Mouse (Mus musculus) mouse trophoblast stem cell (cell line): ENCODE measurements around the gene Med4.

Source experiments
- in situ Hi-C, 2 experiments: fragments of 300-500 bp; cut with MseI, MboI; formaldehyde crosslinking; loops; 2 replicates in 1 of 2; 3 replicates in 1 of 2; pipeline ENCODE4 v1.15.1; 2025

The Med4 gene

GRCm38 (mm10) chr14:73509765-73510423 lies at the start of gene Med4:
TSS of gene Med4 (plus strand) at chr14:73510025.
- in situ Hi-C loops = no loop called here

DNA sequence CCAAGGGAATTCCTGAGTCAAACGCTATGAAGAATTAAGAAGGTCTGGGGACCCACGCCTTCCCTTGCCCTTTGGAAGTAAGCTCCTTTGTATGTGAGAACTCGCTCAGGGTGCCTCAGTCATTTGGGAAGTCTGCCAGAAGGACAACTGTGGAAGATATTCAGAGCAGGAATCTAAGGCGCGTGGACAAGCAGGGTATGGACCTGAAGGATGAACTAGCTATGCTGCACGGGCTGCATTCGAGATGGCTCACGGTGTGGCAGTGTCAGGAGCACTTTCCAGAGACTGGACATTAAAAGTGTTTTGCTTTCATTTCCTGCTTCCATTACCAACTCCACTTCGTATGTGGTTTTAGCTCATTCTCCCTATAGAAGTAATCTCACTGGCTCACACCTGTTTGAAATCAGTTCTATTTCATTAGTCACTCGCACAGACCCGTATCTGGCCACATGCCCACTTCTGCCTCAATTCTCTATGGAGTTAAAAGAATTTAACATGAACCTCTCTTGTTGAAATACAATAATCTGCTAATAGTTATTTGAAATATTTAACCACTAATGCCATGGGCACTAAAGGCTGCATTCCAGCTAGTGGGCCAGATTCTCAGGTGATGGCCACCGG lies 49.2 kb upstream of the Med4 start:
- in situ Hi-C loops = no loop called here

DNA sequence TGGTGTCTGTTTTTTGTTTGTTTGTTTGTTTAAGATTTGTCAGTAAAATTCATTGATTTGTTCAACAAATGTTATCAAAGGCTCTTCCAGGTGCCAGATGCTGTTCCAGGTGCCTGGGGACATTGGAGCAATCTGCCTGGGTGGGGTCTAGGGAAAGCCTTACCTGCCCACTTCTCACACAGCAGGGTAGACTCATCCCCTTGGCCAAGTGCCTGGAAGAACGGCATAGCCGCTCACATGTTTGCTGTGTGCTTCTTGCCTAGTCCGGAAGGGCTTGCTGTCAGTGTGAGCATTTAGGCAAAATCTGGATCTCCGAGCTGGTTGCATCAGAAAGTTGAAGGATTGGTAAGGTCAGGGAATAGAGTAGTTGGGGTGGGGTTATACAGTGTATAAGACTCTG lies 47.6 kb upstream of the Med4 start:
- in situ Hi-C loops = no loop called here

DNA sequence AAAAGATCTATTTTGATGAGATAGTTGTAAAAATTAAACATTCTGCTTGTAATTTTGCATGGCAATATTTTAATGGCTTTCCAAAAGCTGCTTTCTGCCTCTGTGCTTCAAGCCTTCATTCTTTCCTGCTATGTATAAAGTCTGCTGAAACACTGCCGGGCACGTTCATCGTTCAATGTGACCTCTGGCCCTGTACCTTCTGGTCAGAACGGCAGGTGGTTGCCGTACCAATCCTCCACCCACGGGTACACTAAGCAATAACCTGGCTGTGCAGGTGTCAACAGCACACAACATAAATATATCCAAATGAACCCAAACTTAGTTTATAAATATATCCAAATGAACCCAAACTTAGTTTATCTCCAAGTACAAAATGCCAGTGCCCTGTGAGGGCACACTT lies 42.1 kb upstream of the Med4 start:
- in situ Hi-C loops = no loop called here

DNA sequence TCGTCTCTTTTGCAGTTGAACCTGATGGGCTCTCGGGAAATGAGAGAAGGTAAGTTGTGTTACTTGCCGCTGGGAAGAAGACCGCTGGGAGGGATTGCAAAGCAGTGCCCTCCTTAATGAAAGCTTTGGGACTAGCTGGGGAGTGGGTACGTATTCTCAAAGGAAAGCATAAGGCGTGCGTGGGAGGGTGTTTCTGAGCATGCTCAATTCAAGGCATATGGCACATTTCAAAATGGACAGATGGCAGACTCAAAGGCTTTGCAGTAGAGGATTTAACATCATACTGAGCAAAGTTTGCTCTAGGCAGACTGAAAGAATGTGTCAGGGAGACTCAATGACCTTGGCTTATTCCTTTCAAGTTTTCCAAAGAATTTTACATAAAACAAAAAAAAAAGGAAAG lies 40.3 kb upstream of the Med4 start:
- in situ Hi-C loops = no loop called here

DNA sequence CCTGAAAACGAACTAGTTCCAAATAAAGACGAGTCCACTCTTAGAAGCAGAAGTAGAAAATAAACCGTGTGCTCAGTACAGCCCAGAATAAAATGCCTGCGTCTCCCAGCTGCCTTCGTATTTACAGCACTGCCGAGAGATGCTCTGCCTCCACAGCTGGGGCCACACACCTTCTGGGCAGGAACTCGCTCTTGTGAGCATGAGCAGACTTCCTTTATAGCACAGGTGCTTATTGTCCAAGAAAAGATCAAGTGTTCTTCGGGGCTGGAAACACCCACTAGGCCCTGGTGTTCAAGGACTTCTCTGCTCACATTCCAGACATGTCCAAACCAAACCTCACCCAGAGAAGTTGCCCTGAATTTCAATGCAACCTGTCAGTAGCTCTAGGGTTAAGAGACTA lies 39.2 kb upstream of the Med4 start:
- in situ Hi-C loops = no loop called here

GRCm38 (mm10) chr14:73472205-73472604 lies 37.6 kb upstream of the Med4 start:
- in situ Hi-C loops = no loop called here

- in situ Hi-C loops = no loop called here
These were observed 36.0 kb upstream of the Med4 start for GRCm38 (mm10) chr14:73473670-73474460.

- in situ Hi-C loops = no loop called here
These were observed 35.2 kb upstream of the Med4 start for GRCm38 (mm10) chr14:73474636-73475093.

- in situ Hi-C loops = no loop called here
These were observed 34.3 kb upstream of the Med4 start for GRCm38 (mm10) chr14:73475506-73475905.

GRCm38 (mm10) chr14:73476361-73476934 lies 33.4 kb upstream of the Med4 start:
- in situ Hi-C loops = no loop called here

DNA sequence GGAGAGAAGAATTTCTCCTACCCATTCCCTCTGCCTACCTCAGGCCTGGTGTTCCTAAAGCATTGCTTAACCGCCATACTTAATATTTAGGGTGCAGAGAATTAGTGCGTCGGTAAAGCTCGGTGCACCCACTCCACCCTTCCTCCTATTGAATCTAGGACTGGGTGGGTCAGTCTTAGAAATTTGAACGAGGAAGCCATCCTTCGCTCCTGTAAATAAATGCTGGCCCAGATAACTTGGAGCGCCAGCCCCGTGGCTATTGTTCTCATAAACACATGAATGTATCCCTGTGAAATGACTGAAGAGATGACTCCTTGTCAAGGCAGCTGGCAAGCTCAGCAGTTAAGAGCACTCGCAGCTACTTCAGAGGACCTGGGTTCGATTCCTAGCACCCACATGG lies 32.7 kb upstream of the Med4 start:
- in situ Hi-C loops = no loop called here

GRCm38 (mm10) chr14:73478321-73478720 lies 31.5 kb upstream of the Med4 start:
- in situ Hi-C loops = no loop called here

GRCm38 (mm10) chr14:73479771-73480170 lies 30.1 kb upstream of the Med4 start:
- in situ Hi-C loops = no loop called here

GRCm38 (mm10) chr14:73483516-73484229 lies 26.2 kb upstream of the Med4 start:
- in situ Hi-C loops = no loop called here

GRCm38 (mm10) chr14:73484366-73485110 lies 25.3 kb upstream of the Med4 start:
- in situ Hi-C loops = no loop called here

- in situ Hi-C loops = no loop called here
These were observed 23.2 kb upstream of the Med4 start for GRCm38 (mm10) chr14:73486641-73487040.

DNA sequence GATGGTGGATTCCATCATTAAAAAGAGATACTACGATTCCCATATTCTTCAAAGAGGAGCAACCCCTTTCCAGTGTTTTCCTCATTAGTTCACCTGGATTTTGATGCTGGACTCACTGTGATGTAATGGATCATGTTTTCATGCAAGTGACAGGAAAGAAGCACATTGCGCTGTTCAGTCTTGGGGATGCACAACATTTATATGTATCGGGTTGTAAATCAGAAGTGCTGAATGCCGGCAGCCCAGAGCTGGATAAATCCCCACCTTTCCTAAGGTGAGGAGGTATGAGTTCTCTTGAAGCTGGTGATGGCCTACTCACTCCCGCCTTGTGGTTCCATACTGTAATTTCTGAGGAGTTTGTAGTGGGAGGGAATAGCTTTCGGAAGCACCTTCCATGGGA lies 16.5 kb upstream of the Med4 start:
- in situ Hi-C loops = no loop called here

GRCm38 (mm10) chr14:73494122-73494521 lies 15.7 kb upstream of the Med4 start:
- in situ Hi-C loops = no loop called here

DNA sequence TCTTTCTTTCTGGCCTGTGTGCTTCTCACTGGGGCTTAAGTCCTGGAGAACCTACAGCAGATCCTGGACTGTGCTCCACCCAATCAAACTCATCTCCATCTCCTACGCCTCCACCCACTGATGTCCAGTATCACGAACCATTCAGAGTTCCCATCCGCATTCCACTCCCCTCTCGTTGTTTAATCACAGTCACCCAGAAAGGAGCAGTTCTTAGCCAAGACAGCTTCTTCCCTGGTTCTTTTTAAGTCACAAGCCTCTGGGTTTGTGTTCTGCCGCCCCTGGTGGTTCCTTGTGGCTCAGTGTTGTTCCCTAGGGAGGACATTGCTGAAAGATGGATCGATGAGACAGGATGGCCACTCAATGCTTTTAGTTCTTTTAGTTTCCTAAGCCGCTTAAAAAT lies 14.1 kb upstream of the Med4 start:
- in situ Hi-C loops = no loop called here

- in situ Hi-C loops = no loop called here
These were observed 8.5 kb upstream of the Med4 start for GRCm38 (mm10) chr14:73501283-73501682.
